In the genomic region with DNA sequence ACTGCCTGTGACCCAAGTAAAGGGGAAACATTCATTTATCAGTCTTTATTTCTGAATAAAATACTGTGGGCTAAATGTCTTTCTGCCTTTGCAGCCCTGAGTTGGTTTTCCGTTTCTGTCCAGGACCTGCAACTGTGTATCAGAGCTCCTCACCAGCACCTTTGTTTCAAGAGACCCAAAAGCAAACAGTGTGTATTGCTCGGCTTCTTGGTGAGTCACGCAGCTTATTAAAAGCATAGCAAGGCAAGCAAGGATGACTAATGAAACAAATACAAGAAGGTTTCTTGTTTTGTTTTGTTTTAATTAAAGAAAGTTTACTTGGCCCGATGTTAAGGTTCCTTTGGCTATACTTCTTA, we compare ENCODE assay signal across 8 mouse cellular contexts. TPM values are rescaled to one million over a fixed set of nuclear protein-coding genes. Genes with fewer than 3 reads are reported as not detected.
DNase-seq lines count a peak whose midpoint lies in the region; ATAC-seq lines count a peak whose summit lies in the region.

A gene (plus strand): TSS at position 115 of the 356 bp plus-strand sequence.

- 54% methylated on average over 4 of the region's 4 CpGs for WGBS in kidney, embryonic 15.5 days
- WGBS in macrophage (ENCODE audit: missing documents), result 2% methylated on average over 4 of the region's 4 CpGs

- H3K36me3 ChIP-seq in kidney, embryonic 15.5 days, result no peaks in the 10 kb centered on the region
- no peaks in the 10 kb centered on the region for H3K36me3 ChIP-seq in macrophage (ENCODE audit: inconsistent target)

- no peak for ATAC-seq in kidney, embryonic 15.5 days (replicated peaks; ENCODE audit: low FRiP score)

- no peak within 1 kb of the TSS for H3K4me2 ChIP-seq in kidney, embryonic 15.5 days

- intact Hi-C loops in gastrocnemius, postnatal 14 days (cut with DNase I; ENCODE audit: low total_unique reads), result no loop called here

- H3K9me3 ChIP-seq in kidney, embryonic 15.5 days (replicated peaks), result no peaks in the 10 kb centered on the region

- H3K4me1 ChIP-seq in kidney, embryonic 15.5 days, result peaks cover 7% of the 10 kb centered on the region

- no peak for DNase-seq in kidney, postnatal 4 days
- DNase-seq in adrenal gland, postnatal 10 days, result no peak
- no peak for DNase-seq in gastrocnemius, postnatal 14 days
- DNase-seq in induced T-regulatory cell, adult 2 months (ENCODE audit: low read depth), result peak; percentile 43
- DNase-seq in spleen, adult 12 weeks (ENCODE audit: low spot score), result no peak
- no peak for DNase-seq in frontal cortex, postnatal 10 days (ENCODE audit: low spot score in 2 of 2)

- no peak within 1 kb of the TSS for H3K9ac ChIP-seq in kidney, embryonic 15.5 days

- H3K27me3 ChIP-seq in kidney, embryonic 15.5 days, result no peaks in the 10 kb centered on the region

- H3K79me2 ChIP-seq in macrophage (ENCODE audit: inconsistent target), result no peaks in the 10 kb centered on the region

- 0 out of 2 replicates have a peak within 1 kb of the TSS, but pooled peaks have one; percentile 37 for H3K27ac ChIP-seq in kidney, embryonic 15.5 days
- H3K27ac ChIP-seq in macrophage, result peak within 1 kb of the TSS; percentile 89

- H3K4me3 ChIP-seq in kidney, embryonic 15.5 days (replicated peaks), result no peak within 1 kb of the TSS
- peak within 1 kb of the TSS; percentile 16 for H3K4me3 ChIP-seq in macrophage (ENCODE audit: inconsistent target)

RNA-seq across cellular contexts. Expression of the gene that starts here (rescaled TPM):
- polyA plus RNA-seq in kidney, embryonic 15.5 days (2015; fragmentation: Nextera tagmentation; extraction: Ambion mirVana), result 128 and 131 TPM in 2 replicates
- 10 to 100 TPM; 49.9 to 64.4 TPM for total RNA-seq in adrenal gland, postnatal 10 days (2021)
- 10 to 100 TPM; 17.7 to 23.4 TPM for total RNA-seq in gastrocnemius, postnatal 14 days (2021)
- total RNA-seq in macrophage (2018; cell fraction: chromatin; rRNA removed), result 100 to 1,000 TPM in 9 of 26 experiments, 10 to 100 TPM in 17; 10.1 to 399 (median 78.4) TPM
- 100 to 1,000 TPM in 13 of 26 experiments, 10 to 100 TPM in 13; 30.9 to 230 (median 97.0) TPM for total RNA-seq in macrophage (2018; cell fraction: cytosol; rRNA removed)
- total RNA-seq in macrophage (2018; cell fraction: nucleus; rRNA removed), result 100 to 1,000 TPM in 8 of 26 experiments, 10 to 100 TPM in 18; 16.4 to 314 (median 54.6) TPM
- polyA plus RNA-seq in macrophage (2018), result 214 to 549 TPM (median 282 TPM) in 3 replicates
